ENCODE assay signal across 8 mouse cellular contexts in the genomic region with DNA sequence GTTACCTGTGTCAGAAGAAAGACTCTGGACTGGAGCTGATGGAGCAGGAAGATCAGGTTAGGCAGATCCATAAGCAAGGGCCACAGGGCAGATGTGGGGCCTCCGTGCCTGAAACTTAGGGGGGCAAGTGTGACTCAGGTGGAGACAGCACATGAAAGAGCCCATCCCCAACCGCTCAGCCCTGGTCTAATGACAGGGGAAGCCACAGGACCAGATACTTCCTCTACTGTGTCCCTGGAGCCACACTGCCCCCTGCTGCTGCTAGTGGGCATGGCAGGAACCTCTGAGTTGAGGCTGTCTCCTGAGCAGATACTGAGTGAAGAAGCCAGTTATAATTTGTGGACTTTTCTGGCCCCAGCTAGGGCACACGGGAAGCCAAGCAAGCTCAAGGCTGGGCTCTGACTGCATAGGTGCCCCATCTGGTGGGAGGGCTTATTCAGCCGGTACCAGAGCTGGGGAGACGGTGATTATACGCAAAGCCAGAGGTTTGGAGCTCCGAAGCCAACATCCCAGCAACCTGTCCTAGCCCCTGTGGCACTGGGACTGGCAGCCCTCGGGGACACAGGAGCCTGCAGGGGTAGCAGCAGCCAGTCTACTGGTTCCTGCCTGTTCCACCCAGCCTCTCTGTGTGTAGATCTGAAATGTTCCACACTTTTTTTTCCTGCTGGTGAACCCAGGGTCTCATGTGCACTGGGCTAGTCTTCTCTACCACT. TPM values are rescaled to one million over a fixed set of nuclear protein-coding genes. Genes with fewer than 3 reads are reported as not detected.
DNase-seq lines count a peak whose midpoint lies in the region; ATAC-seq lines count a peak whose summit lies in the region.

No protein-coding gene starts in this region.

- H3K4me3 ChIP-seq in embryonic facial prominence, embryonic 12.5 days, result no peak overlapping the region
- H3K4me3 ChIP-seq in kidney, embryonic 15.5 days (replicated peaks), result no peak overlapping the region

- 0 out of 2 replicates have a peak, but pooled peaks cover 2% of the 10 kb centered on the region for H3K4me1 ChIP-seq in embryonic facial prominence, embryonic 12.5 days
- peaks cover 16% of the 10 kb centered on the region for H3K4me1 ChIP-seq in kidney, embryonic 15.5 days

- no peaks in the 10 kb centered on the region for H3K27me3 ChIP-seq in embryonic facial prominence, embryonic 12.5 days
- H3K27me3 ChIP-seq in kidney, embryonic 15.5 days, result 0 out of 2 replicates have a peak, but pooled peaks cover 7% of the 10 kb centered on the region

- no peak overlapping the region for H3K4me2 ChIP-seq in embryonic facial prominence, embryonic 12.5 days (replicated peaks)
- H3K4me2 ChIP-seq in kidney, embryonic 15.5 days, result no peak overlapping the region

- no peaks in the 10 kb centered on the region for H3K36me3 ChIP-seq in embryonic facial prominence, embryonic 12.5 days
- H3K36me3 ChIP-seq in kidney, embryonic 15.5 days, result no peaks in the 10 kb centered on the region

- no peaks in the 10 kb centered on the region for H3K9me3 ChIP-seq in embryonic facial prominence, embryonic 12.5 days
- H3K9me3 ChIP-seq in kidney, embryonic 15.5 days (replicated peaks), result no peaks in the 10 kb centered on the region

- WGBS in embryonic facial prominence, embryonic 12.5 days, result 45% methylated on average over 8 of the region's 8 CpGs
- WGBS in kidney, embryonic 15.5 days, result 42% methylated on average over 8 of the region's 8 CpGs

- peak; percentile 53; the same call in 1 of the 2 replicates for ATAC-seq in embryonic facial prominence, embryonic 12.5 days (ENCODE audit: insufficient number of reproducible peaks, insufficient read depth, low FRiP score, low TSS enrichment)
- peak; percentile 65; the same call in 1 of the 2 replicates for ATAC-seq in kidney, embryonic 15.5 days (replicated peaks; ENCODE audit: low FRiP score)
- peak; percentile 93 for ATAC-seq in monocyte, adult 5-6 weeks (replicated peaks; ENCODE audit: insufficient number of reproducible peaks, low FRiP score, low TSS enrichment, poor library complexity, severe bottlenecking)

- 0 out of 2 replicates have a peak overlapping the region, but pooled peaks have one; percentile 11 for H3K27ac ChIP-seq in embryonic facial prominence, embryonic 12.5 days
- H3K27ac ChIP-seq in kidney, embryonic 15.5 days, result no peak overlapping the region

- DNase-seq in 3134 (ENCODE audit: extremely low read depth, insufficient read length, low spot score), result peak; percentile 47
- peak; percentile 94 for DNase-seq in adrenal gland, postnatal 14 days
- DNase-seq in heart, adult 9 months (ENCODE audit: low spot score in 2 of 2), result peak; percentile 71 to 90
- DNase-seq in liver, result peak; percentile 91
- peak; percentile 94 to 99 for DNase-seq in spleen, postnatal 4 days (ENCODE audit: low spot score in 2 of 2)

- H3K9ac ChIP-seq in embryonic facial prominence, embryonic 12.5 days, result no peak overlapping the region
- H3K9ac ChIP-seq in kidney, embryonic 15.5 days, result no peak overlapping the region

RNA-seq across cellular contexts. Expression of gene Cdh15, which starts 17.3 kb away (rescaled TPM):
- total RNA-seq in adrenal gland, postnatal 14 days (2021), result 0.19 and 0.41 TPM in 2 replicates
- 11.3 and 11.7 TPM in 2 replicates for polyA plus RNA-seq in embryonic facial prominence, embryonic 12.5 days (2016; fragmentation: Nextera tagmentation; extraction: Ambion mirVana)
- polyA plus RNA-seq in kidney, embryonic 15.5 days (2015; fragmentation: Nextera tagmentation; extraction: Ambion mirVana), result 2.3 and 3.2 TPM in 2 replicates
- not detected in 3 replicates for total RNA-seq in monocyte, adult 5-6 weeks (2017)

RNA-seq across cellular contexts. Expression of gene Acsf3, which starts 55.2 kb away (rescaled TPM):
- total RNA-seq in adrenal gland, postnatal 14 days (2021), result 48.0 and 50.6 TPM in 2 replicates
- 17.7 and 18.7 TPM in 2 replicates for polyA plus RNA-seq in embryonic facial prominence, embryonic 12.5 days (2016; fragmentation: Nextera tagmentation; extraction: Ambion mirVana)
- polyA plus RNA-seq in kidney, embryonic 15.5 days (2015; fragmentation: Nextera tagmentation; extraction: Ambion mirVana), result 18.1 and 21.0 TPM in 2 replicates
- total RNA-seq in monocyte, adult 5-6 weeks (2017), result 2.6 to 6.0 TPM (median 4.1 TPM) in 3 replicates
